Mouse (Mus musculus): ENCODE data around the gene Zfp385c. TPM values are rescaled to one million over a fixed set of nuclear protein-coding genes. Genes with fewer than 3 reads are reported as not detected.
"Not testable (repeated sequence)": the region's sequence is repeated elsewhere in the genome, so short reads cannot be mapped to it uniquely, and the experiment has no call there.

The Zfp385c gene
- total RNA-seq, 4 experiments from 2014 or later = 0.29 to 3.4 (median 0.66) TPM

DNA sequence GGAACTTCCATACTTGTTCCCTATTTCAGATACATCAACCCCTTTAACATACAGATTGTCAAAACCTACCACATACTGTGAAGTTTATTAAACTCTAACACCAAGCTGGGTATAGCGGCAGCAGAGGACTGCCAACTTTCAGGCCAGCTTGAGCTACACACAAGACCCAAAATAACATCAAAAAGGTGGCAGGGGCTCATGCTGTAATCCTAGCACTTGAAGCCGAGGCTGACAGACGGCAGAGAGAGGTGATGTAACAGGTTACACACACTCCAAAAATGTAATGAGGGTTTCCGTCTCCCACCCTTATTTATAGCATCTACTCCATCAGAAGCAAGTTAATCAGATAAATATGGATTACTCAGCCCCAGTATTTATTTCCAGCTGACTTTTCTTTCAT lies 96.7 kb downstream of the Zfp385c start:
- no peak for DNase-seq

DNA sequence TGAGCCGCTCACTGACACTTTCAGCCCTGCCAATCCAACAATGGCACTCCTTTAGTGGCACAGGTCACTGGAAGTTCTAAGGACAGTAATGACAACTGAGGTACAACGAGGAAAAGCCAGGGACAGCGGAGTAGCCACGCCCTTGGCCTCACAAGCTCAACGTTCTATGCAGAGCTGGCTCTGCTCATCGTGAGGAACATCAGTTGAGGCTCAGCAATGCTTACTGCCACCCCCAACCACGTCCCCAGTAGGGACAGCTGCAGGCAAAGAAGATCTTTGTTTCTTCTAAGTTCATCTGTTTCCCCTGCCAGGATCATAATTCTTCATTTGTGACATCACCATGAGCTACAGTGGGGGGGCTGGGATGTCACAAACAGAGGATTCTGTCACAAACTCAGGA lies 97.6 kb downstream of the Zfp385c start:
- DNase-seq = no peak

DNA sequence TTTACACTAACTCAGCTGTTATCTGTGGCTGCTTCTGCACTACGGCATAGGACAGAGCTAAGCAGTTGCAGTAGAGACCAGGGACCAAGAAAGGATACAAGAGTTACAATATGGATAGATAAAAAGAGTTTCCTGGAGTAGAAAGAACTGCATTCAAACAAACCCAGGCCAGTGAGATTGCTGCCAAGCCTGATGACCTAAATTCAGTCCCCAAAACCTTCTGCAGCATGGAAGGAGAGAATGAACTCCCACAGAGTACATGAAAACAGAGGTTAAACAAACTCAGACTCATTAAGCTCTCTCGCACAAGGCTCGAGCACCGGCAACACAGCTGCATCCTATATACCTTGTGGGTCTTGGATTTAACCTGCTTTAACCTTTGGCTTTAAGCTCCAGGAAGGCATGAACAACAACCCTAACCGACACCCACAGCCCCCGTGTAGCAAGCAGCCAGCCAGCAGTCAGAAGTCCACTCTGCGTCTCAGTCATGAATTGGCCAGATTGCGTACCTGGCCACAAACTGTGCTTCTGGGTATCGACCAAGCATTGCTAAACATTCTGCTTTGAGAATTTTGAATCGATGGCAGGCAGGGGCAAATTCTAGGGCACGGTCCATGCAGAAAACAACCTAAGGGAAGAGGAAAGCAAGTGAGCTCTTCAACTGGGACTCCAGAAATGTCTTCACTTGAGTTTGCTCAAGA lies 99.8 kb downstream of the Zfp385c start:
- no peak for DNase-seq

DNA sequence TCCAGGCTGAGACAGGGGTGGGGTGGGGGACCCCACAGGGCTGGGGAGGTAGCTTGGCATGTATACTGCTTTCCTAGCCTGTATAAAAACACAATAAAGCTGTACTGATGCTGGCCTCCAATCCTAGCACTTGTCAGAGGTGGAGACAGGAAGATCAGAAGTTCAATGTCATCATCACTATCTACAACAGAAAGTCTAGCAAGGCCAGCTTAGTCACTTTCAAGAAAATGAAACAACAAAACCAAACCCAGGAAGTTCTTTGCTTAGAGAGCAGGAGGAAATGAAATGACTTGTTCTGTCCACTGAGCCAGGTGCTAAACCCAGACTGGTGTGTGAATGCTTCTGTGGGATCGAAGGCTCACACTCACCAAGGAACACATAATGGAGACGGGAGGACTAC lies 103.8 kb downstream of the Zfp385c start:
- DNase-seq = no peak

DNA sequence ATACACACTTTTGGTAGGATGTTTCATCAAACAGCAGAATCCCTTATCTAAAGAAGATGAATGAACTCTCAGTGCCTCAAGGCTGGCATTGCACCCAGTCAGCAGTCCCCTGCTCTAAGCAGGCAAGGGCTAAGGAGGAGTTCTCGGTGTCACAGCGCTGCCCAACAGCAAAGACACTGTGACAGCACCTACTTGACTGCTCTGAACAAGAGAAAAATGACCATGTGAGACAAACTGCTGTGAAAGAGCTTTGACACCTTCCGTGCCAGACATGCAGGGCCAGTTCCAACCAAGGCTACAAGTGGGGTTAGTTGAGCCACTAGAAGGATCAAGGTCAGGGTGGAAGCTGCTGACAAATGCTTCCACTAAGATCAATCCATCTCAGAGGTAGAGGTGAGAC lies 107.1 kb downstream of the Zfp385c start:
- no peak for DNase-seq

DNA sequence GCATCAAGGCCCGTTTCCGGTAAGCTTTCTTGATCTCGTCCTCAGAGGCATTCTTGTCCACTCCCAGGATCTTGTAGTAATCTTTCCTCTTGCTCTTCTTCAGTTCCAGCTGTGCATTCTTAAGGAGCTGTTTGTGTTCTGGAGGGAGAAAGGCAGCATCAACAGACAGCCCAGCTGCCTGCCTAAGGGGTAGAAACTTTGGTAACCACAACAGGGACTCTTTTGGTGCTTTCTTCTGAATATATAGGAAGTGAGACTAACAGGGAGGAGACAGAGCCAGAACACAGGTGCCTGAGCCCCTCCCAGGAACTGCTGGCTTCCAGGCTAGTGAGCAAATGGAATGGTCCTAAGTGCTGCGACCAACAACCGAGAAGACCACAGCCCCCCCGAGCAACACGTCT lies 107.7 kb downstream of the Zfp385c start:
- no peak for DNase-seq

DNA sequence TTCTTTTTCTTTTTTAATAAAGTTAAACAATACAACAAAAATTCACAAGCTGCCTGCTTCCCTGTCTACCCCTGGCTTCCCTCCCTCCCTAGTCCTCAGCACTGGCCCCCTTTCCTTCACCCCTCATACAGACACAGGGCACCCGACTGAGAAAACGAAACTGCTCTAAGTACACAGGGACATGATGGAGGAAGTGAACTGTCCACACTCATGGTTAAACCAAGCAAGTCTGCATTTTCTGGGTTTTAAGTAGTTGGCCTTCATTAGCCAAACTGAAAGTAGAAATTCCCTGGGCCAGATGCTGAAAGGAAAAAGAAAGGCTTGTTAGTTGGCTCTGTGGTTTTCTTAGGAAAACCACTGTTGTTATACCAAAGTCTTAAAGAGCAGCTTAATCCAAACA lies 109.4 kb downstream of the Zfp385c start:
- no peak for DNase-seq

DNA sequence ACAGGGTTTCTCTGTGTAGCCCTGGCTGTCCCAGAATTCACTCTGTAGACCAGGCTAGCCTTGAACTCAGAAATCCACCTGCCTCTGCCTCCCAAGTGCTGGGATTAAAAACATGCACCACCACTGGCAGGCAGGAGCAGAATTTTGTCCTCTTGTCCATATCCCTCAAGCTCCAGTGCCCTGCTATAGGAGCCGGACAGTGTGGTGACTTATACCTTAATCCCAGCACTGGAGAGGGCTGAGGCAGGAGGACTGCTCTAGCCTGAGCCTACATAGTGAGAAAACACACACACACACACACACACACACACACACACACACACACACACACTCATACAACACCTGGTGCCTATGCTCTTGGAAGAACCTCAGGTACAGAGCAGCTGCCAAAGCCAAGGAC lies 109.8 kb downstream of the Zfp385c start:
- not testable (repeated sequence) for DNase-seq

DNA sequence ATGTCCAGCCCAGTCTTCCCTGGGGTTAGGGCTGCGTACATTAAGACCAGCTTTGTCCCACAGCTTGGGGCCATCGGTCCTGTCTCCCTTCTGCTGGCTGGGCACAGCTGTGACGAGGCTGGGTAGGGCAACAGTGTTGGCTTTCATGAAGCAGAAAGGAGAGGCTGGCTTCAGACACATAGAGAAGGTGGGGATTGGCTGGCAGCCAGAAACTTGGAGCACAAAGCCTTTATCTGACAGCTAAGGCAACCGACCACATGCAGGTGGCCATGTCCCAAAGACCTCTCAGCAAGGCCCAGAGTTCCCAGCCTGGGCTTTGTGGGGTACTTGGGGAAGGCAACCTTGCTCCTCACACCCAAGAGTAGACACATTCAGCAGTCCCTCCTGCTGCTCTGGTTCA lies 110.5 kb downstream of the Zfp385c start:
- no peak for DNase-seq

DNA sequence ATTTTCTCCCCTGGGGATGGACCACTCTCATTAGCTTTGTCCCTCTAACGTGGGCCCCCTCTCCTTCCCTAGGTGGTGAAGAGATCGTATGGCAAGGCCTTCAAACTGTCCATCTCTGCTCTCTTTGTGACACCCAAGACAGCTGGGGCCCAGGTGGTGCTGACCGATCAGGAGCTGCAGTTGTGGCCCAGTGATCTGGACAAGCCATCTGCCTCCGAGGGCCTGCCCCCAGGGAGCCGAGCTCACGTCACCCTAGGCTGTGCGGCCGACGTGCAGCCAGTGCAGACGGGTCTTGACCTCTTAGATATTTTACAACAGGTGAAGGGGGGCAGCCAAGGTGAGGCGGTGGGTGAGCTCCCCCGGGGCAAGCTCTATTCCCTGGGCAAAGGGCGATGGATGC lies 112.0 kb downstream of the Zfp385c start:
- no peak for DNase-seq

DNA sequence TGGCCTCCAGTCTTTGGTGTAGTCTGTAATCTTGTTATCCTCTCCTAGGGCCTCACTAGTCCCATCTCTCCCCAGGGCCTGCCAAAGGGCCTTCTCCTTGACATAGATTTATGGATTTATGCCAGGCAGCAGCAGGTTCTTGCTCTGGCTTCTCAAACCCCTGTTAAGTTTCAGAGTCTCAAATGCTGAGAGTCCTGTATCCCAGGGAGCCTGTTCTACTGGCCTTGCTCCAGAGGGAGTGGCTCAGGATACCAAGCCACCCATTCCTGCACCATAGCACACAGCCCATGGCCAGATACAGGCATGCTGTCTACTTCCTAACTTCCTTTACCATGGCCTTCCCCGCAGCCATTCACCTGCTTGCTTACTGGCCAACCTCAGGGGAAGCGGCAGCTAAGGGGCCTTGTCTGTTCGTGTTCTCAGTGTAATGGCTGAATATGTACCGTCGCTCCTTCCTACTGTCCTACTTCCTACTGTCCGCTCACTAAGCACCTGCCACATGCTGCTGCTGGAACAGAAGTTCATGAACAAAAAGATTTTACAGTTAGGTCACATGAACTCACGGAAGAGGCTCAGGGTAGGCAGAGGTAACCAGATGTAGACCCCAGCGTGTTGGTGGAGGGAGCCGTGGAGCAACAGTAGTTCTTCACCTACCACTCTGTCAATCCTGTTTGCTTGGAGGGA lies 113.0 kb downstream of the Zfp385c start:
- DNase-seq = no peak

DNA sequence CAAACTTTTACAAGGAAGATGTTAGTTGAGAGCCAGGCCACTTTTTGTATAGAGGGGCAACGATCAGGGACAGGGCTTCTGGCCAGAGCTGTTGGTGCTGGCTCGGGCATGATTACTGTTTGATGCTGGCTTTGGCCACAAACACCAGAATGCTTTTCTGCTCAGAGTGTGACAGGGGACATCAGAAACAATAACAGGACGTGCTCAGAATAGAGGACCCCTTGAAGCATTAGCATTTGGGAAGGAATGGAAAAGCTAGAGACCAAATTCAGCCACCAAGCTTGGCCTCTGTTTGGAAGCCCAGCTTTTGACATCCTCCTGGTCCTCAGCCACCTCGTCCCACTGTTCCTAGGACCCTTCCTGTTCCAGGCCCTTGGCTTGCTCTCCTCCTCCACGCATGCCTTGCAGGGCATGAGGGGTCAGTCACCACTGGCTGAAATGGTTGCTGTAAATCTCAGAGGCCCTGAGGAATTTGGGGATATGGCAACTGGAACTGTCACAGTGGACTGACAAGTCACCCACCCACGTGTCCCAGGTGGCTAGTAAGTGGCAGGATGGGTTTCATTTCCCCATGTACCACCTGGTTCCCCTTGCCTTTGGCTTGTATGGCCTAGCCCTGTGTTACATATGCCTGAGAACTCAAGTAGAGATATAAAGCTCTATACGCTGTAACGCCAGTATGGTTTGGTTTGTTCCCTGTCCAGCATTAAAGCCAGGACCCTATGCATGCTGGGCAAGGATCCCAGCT lies 114.2 kb downstream of the Zfp385c start:
- no peak for DNase-seq

Other genes starting within 250 kb of the Zfp385c start
- 10 to 100 TPM; 62.9 to 96.4 (median 75.3) TPM for gene Klhl11, start 219.7 kb downstream of the Zfp385c start, total RNA-seq (2022)
- gene Acly, start 164.5 kb downstream of the Zfp385c start, total RNA-seq (2022) = 1,000 to 10,000 TPM; 1,202 to 1,723 (median 1,362) TPM
- 1 to 10 TPM; 4.4 to 6.4 (median 5.4) TPM for gene Ttc25, start 146.8 kb downstream of the Zfp385c start, total RNA-seq (2022)
- 10 to 100 TPM; 47.5 to 85.0 (median 71.9) TPM for gene Cnp, start 117.6 kb downstream of the Zfp385c start, total RNA-seq (2022)
- 10 to 100 TPM; 34.3 to 37.3 (median 36.7) TPM for gene Nkiras2, start 73.2 kb downstream of the Zfp385c start, total RNA-seq (2022)
- gene Dnajc7, start 72.3 kb downstream of the Zfp385c start, total RNA-seq (2022) = 100 to 1,000 TPM; 204 to 279 (median 249) TPM
- 100 to 1,000 TPM in 1 of 4 experiments, 10 to 100 TPM in 3; 56.4 to 143 (median 79.7) TPM for gene Dhx58, start 11.8 kb upstream of the Zfp385c start, total RNA-seq (2022)
- gene Kat2a, start 20.0 kb upstream of the Zfp385c start, total RNA-seq (2022) = 10 to 100 TPM; 43.3 to 57.7 (median 52.2) TPM
- gene Hspb9, start 21.4 kb upstream of the Zfp385c start, total RNA-seq (2022) = under 1 TPM in 1 of 4 experiments, not detected in 3; 0.59 TPM
- gene Rab5c, start 45.8 kb upstream of the Zfp385c start, total RNA-seq (2022) = 100 to 1,000 TPM; 183 to 210 (median 190) TPM
- gene Kcnh4, start 67.5 kb upstream of the Zfp385c start, total RNA-seq (2022) = under 1 TPM; 0.15 to 0.31 (median 0.23) TPM
- gene Hcrt, start 70.5 kb upstream of the Zfp385c start, total RNA-seq (2022) = not detected
- gene Ghdc, start 78.5 kb upstream of the Zfp385c start, total RNA-seq (2022) = 10 to 100 TPM; 23.1 to 26.4 (median 24.7) TPM
- 10 to 100 TPM; 64.5 to 92.1 (median 73.7) TPM for gene Stat5b, start 158.3 kb upstream of the Zfp385c start, total RNA-seq (2022)
- gene Stat5a, start 166.9 kb upstream of the Zfp385c start, total RNA-seq (2022) = 10 to 100 TPM; 30.6 to 60.4 (median 41.2) TPM
- 100 to 1,000 TPM in 1 of 4 experiments, 10 to 100 TPM in 3; 84.0 to 116 (median 95.7) TPM for gene Stat3, start 247.1 kb upstream of the Zfp385c start, total RNA-seq (2022)